ENCODE assay signal across 19 mouse cellular contexts in genomic region chr9:123335044-123335670, GRCm38 (mm10). TPM values are rescaled to one million over a fixed set of nuclear protein-coding genes. Genes with fewer than 3 reads are reported as not detected.
DNase-seq lines count a peak whose midpoint lies in the region; ATAC-seq lines count a peak whose summit lies in the region.
"Had no signal": no experiment of that assay in that cellular context is flagged by ENCODE, and none has a peak within 500 bp of the region (broad histone marks: within the 10 kb centered on the region; RNA-seq: fewer than 3 reads in every experiment).

No protein-coding gene starts in this region.

- DNase-seq in cerebellum, postnatal 14 days: peak; percentile 8 to 13
- no peak for DNase-seq in cerebellum, adult 9-10 months
- DNase-seq in hindbrain, embryonic 10.5 days (ENCODE audit: low spot score): no peak
- peak; percentile 23 for DNase-seq in midbrain, embryonic 14.5 days
- no peak for DNase-seq in lung, postnatal 4 days
- DNase-seq: cerebellum, adult 11-12 months; forebrain, postnatal 0 days; gastrocnemius, postnatal 25 days; heart, postnatal 36 days; layer of hippocampus, adult 9-11 months; lung, embryonic 14.5 days; thymus, postnatal 14 days had no signal

- no peaks in the 10 kb centered on the region; the same call in 1 of the 2 replicates for H3K4me1 ChIP-seq in hindbrain, embryonic 16.5 days (ENCODE audit: control insufficient read depth, insufficient read depth, low read depth, low read length)
- peaks cover 6% of the 10 kb centered on the region for H3K4me1 ChIP-seq in hindbrain, embryonic 10.5 days (replicated peaks)
- H3K4me1 ChIP-seq in midbrain, embryonic 14.5 days (ENCODE audit: control insufficient read depth, insufficient read depth, low read length): no peaks in the 10 kb centered on the region
- H3K4me1 ChIP-seq in midbrain, embryonic 15.5 days: peaks cover 4% of the 10 kb centered on the region; the same call in 1 of the 2 replicates
- peaks cover 20% of the 10 kb centered on the region for H3K4me1 ChIP-seq in neural tube, embryonic 15.5 days

- H3K9me3 ChIP-seq in hindbrain, embryonic 16.5 days (ENCODE audit: control insufficient read depth, low read length): no peaks in the 10 kb centered on the region
- H3K9me3 ChIP-seq in hindbrain, embryonic 10.5 days: no peaks in the 10 kb centered on the region
- H3K9me3 ChIP-seq in midbrain, embryonic 14.5 days (ENCODE audit: control insufficient read depth, low read length): no peaks in the 10 kb centered on the region
- H3K9me3 ChIP-seq in midbrain, embryonic 15.5 days: no peaks in the 10 kb centered on the region
- no peaks in the 10 kb centered on the region for H3K9me3 ChIP-seq in neural tube, embryonic 15.5 days (replicated peaks)

- H3K36me3 ChIP-seq in hindbrain, embryonic 16.5 days (ENCODE audit: control insufficient read depth, insufficient read depth, low read length): no peaks in the 10 kb centered on the region
- no peaks in the 10 kb centered on the region for H3K36me3 ChIP-seq in hindbrain, embryonic 10.5 days
- H3K36me3 ChIP-seq in midbrain, embryonic 14.5 days (ENCODE audit: control insufficient read depth, insufficient read depth, low read length): no peaks in the 10 kb centered on the region
- no peaks in the 10 kb centered on the region for H3K36me3 ChIP-seq in midbrain, embryonic 15.5 days (replicated peaks)
- no peaks in the 10 kb centered on the region for H3K36me3 ChIP-seq in neural tube, embryonic 15.5 days

- no peak overlapping the region for H3K4me3 ChIP-seq in hindbrain, embryonic 16.5 days (ENCODE audit: low read length)
- H3K4me3 ChIP-seq in hindbrain, embryonic 10.5 days: no peak overlapping the region
- no peak overlapping the region for H3K4me3 ChIP-seq in midbrain, embryonic 14.5 days (replicated peaks; ENCODE audit: low read depth, low read length)
- no peak overlapping the region for H3K4me3 ChIP-seq in midbrain, embryonic 15.5 days
- H3K4me3 ChIP-seq in neural tube, embryonic 15.5 days (replicated peaks): no peak overlapping the region

- peak; percentile 42; the same call in 1 of the 2 replicates for ATAC-seq in hindbrain, embryonic 16.5 days
- no peak for ATAC-seq in midbrain, embryonic 14.5 days (ENCODE audit: low FRiP score, low TSS enrichment)
- ATAC-seq in midbrain, embryonic 15.5 days (replicated peaks): no peak
- peak; percentile 69; the same call in 1 of the 2 replicates for ATAC-seq in neural tube, embryonic 15.5 days (ENCODE audit: low FRiP score)
- ATAC-seq: forebrain, postnatal 0 days had no signal

- no peak overlapping the region for H3K9ac ChIP-seq in hindbrain, embryonic 16.5 days (ENCODE audit: low read depth, low read length)
- H3K9ac ChIP-seq in midbrain, embryonic 14.5 days (replicated peaks; ENCODE audit: low read length): no peak overlapping the region
- no peak overlapping the region for H3K9ac ChIP-seq in midbrain, embryonic 15.5 days
- no peak overlapping the region for H3K9ac ChIP-seq in neural tube, embryonic 15.5 days (replicated peaks)
- H3K9ac ChIP-seq: forebrain, postnatal 0 days; lung, embryonic 14.5 days had no signal

- no peak overlapping the region for H3K4me2 ChIP-seq in hindbrain, embryonic 16.5 days (ENCODE audit: low read length)
- H3K4me2 ChIP-seq in midbrain, embryonic 14.5 days (ENCODE audit: low read length): no peak overlapping the region
- no peak overlapping the region for H3K4me2 ChIP-seq in midbrain, embryonic 15.5 days
- no peak overlapping the region for H3K4me2 ChIP-seq in neural tube, embryonic 15.5 days
- H3K4me2 ChIP-seq: heart, embryonic 11.5 days; liver, embryonic 11.5 days; lung, embryonic 14.5 days had no signal

- no peak overlapping the region for H3K27ac ChIP-seq in hindbrain, embryonic 16.5 days (ENCODE audit: low read depth, low read length)
- no peak overlapping the region for H3K27ac ChIP-seq in hindbrain, embryonic 10.5 days
- H3K27ac ChIP-seq in midbrain, embryonic 14.5 days (replicated peaks; ENCODE audit: low read depth, low read length): no peak overlapping the region
- no peak overlapping the region for H3K27ac ChIP-seq in midbrain, embryonic 15.5 days
- H3K27ac ChIP-seq in neural tube, embryonic 15.5 days (replicated peaks): peak overlapping the region; percentile 18; the same call in 1 of the 2 replicates
- H3K27ac ChIP-seq: kidney, postnatal 0 days; stomach, postnatal 0 days had no signal

- H3K27me3 ChIP-seq in hindbrain, embryonic 16.5 days (replicated peaks; ENCODE audit: control insufficient read depth, insufficient read depth, low read length): no peaks in the 10 kb centered on the region
- no peaks in the 10 kb centered on the region for H3K27me3 ChIP-seq in hindbrain, embryonic 10.5 days (ENCODE audit: insufficient read depth, poor library complexity, severe bottlenecking)
- no peaks in the 10 kb centered on the region for H3K27me3 ChIP-seq in midbrain, embryonic 14.5 days (ENCODE audit: control insufficient read depth, insufficient read depth, low read length)
- no peaks in the 10 kb centered on the region for H3K27me3 ChIP-seq in midbrain, embryonic 15.5 days (replicated peaks)
- no peaks in the 10 kb centered on the region for H3K27me3 ChIP-seq in neural tube, embryonic 15.5 days (replicated peaks)

- 32% methylated on average over 5 of the region's 5 CpGs for WGBS in hindbrain, embryonic 16.5 days
- WGBS in hindbrain, embryonic 10.5 days: 73% methylated on average over 5 of the region's 5 CpGs
- WGBS in midbrain, embryonic 14.5 days: 39% methylated on average over 5 of the region's 5 CpGs
- 35% methylated on average over 5 of the region's 5 CpGs for WGBS in midbrain, embryonic 15.5 days
- WGBS in neural tube, embryonic 15.5 days: 28% methylated on average over 5 of the region's 5 CpGs

RNA-seq across cellular contexts. Expression of gene Lars2, which starts 31.6 kb away (rescaled TPM):
- polyA plus RNA-seq in hindbrain, embryonic 16.5 days (2015; fragmentation: Nextera tagmentation; extraction: Ambion mirVana): 557 and 610 TPM in 2 replicates
- 736 TPM in 2 replicates for polyA plus RNA-seq in hindbrain, embryonic 10.5 days (2016; fragmentation: Nextera tagmentation; extraction: Ambion mirVana)
- 1,346 and 1,403 TPM in 2 replicates for polyA plus RNA-seq in midbrain, embryonic 14.5 days (2014; fragmentation: Nextera tagmentation; extraction: Ambion mirVana)
- polyA plus RNA-seq in midbrain, embryonic 15.5 days (2015; fragmentation: Nextera tagmentation; extraction: Ambion mirVana): 819 and 826 TPM in 2 replicates
- 682 and 683 TPM in 2 replicates for polyA plus RNA-seq in neural tube, embryonic 15.5 days (2015; fragmentation: Nextera tagmentation; extraction: Ambion mirVana)

Comparison
In these comparisons a context has a peak if more than half of its experiments do, and no peak if none do; other contexts are left out.
1. DNase-seq: peak in cerebellum, postnatal 14 days (2 of 2) and midbrain, embryonic 14.5 days (single experiment); none in cerebellum, adult 9-10 months (single experiment), hindbrain, embryonic 10.5 days (single experiment) and lung, postnatal 4 days (0 of 2).
2. ATAC-seq: peak in hindbrain, embryonic 16.5 days (single experiment) and neural tube, embryonic 15.5 days (single experiment); none in midbrain, embryonic 14.5 days (single experiment) and midbrain, embryonic 15.5 days (single experiment).